Mouse (Mus musculus): Measurements from ENCODE around the gene Hist2h3c2.
"Not testable (repeated sequence)": the region's sequence is repeated elsewhere in the genome, so short reads cannot be mapped to it uniquely, and the experiment has no call there.

Hist2h3c2 gene

GRCm38 (mm10) chr3:96261623-96262022 is 22.7 kb upstream of the Hist2h3c2 start:
- no peak for DNase-seq (ENCODE audit: low spot score in 2 of 2)

GRCm38 (mm10) chr3:96260220-96260619 is 21.3 kb upstream of the Hist2h3c2 start:
- DNase-seq (ENCODE audit: low spot score in 2 of 2) = no peak

DNA sequence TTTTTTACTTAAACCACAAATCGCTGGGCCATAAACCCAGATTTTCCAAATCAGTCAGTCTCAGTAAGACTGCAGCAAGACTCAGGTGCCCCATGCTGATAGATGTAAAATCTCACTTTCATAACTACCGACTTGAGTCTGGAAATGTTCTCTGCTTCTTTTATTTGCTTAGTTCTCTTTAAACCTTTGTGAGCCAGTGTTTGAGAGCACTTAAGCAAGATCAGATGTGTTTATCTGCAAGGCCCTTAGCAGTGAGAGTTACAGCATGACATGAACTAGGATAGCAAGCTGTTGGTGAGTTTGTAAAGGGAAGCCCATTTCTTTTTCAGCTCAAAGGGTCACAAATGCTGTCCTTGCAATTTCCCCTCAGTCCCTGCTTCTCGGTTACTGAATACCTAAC is 18.3 kb upstream of the Hist2h3c2 start:
- DNase-seq (ENCODE audit: low spot score in 2 of 2) = no peak

GRCm38 (mm10) chr3:96255926-96256593 is 17.1 kb upstream of the Hist2h3c2 start:
- DNase-seq (ENCODE audit: low spot score in 2 of 2) = no peak

GRCm38 (mm10) chr3:96254683-96255355 is 15.9 kb upstream of the Hist2h3c2 start:
- peak in 1 of 2 experiments; percentile 52 for DNase-seq (ENCODE audit: low spot score in 2 of 2)

DNA sequence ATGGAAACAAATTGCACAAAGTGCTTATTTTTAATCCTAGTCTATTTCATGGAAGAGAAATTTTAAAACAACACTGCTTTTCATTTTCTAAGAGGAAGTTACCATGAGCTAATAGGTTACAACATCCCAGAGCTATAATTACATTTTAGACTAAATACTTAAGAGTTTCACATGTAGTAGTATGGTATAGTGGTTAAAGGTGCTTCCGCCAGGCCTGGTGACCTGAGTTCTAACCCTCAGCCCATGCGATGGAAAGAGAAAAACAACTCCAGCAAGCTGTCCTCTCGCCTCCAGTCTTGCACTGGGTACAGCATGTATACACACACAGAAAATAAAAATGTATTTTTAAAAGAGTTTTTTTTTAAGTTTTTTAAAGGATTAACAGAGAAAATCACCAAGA is 12.9 kb upstream of the Hist2h3c2 start:
- no peak for DNase-seq (ENCODE audit: low spot score in 2 of 2)

DNA sequence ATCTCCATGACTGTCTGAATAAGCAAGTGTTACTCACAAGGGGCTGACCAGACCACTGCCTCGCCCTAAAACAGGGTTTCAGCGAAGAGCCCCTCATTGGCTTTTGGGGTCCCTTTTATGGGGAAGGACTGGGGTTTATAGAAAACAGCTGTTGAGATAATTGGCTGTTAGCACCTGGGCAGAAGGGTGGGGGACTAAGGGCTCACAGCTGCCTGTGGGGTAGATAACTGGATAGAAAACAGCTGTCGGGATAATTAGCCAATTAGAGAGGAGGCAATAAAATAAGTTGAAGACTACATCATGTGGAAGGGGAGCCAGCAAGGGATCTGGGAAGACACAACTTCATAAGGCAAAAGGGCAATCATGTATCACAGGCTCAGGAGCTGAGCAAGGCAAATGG is 12.0 kb upstream of the Hist2h3c2 start:
- DNase-seq (ENCODE audit: low spot score in 2 of 2) = no peak

DNA sequence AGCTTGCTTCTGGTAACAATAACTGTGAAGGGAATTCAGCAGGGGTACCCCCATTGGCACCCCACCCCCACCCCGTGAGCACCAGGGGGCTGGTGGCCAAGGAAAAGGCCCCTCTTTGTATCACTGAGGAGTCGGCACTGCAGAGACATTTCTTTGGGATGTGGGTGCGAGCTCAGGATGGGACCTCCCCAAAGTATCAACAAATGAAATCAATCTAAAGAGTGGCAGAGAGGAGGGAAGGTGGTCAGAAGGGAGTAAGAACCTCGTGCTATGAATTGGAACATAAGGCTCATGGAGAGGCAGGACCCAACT is 10.1 kb upstream of the Hist2h3c2 start:
- no peak for DNase-seq (ENCODE audit: low spot score in 2 of 2)

DNA sequence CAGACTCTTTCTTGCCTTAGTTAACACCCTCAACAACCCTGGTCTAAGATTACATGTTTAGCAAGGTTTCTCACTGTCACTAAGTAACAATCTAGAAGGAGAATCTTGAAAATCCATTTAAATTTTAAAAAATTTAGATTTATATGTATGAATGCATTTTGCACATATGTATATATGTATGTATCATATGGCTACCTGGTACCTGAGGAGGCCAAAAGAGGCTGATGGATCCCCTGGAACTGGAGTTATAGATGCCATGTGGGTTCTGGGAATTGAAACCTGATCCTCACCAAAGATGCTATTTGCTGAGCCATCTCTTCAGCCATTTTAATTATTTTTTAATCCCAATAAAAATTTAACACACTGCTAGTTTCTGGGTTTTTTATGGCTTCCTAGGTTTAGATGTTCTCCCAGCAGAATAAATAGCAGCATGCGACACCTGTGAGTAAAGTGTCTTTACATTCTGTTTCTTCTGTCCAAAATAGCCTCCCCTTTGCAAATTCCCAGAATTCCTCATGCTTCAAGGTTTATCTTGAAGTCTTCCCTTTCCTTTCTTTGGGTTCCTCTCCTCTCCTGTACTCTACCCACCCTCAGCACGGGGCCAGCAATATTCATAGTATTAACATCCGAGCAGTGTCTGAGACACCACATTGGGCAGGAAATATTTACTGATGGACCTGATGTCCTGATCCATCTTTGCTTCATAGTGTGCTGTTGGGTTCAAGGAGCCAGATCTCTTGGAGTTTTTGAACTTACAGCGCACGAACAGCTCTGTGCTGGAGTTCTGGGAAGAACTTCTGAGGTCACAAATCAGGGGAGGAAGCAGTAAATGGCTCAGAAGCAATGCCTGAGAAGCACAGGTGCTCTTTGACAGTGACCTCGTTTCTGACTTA is 9.5 kb upstream of the Hist2h3c2 start:
- no peak for DNase-seq (ENCODE audit: low spot score in 2 of 2)

DNA sequence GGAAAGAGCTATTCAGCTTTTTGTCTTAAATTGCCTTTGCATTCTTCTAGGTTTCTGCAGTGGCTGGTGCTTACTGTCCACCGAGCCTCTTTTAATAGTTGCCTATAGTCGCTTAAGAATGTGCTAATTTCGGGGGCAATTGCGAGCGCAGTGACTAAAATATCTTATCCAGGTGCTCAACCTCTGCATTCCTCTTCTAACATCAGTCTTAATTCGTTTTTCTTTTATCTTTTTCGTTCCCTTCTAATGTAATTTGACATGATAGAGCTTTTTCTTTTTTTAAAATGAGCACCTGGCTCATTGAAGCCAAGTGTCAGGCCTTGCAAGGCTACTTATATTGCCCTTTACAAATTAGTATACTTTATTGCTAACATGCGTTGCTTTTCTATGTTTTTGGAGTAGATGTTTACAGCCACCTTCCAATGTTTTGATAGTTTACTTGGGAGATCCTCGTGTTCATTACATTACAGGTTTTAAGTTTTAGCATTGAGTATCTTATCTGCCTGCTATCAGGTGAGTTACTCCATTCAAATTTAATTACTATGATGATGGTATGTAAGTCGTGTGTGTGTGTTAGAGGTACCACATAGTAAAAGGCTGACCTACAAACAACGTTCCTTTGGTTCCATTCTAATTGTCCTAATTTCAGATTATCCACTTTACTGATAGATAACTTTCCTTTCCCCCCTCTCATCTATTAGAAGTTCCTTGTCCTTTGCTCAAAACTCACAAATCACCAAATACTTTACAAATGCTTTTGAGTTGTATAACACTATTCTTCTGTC is 8.6 kb upstream of the Hist2h3c2 start:
- no peak for DNase-seq (ENCODE audit: low spot score in 2 of 2)

- not testable (repeated sequence) for DNase-seq (ENCODE audit: low spot score in 2 of 2)
Measured at GRCm38 (mm10) chr3:96246427-96246856, 7.5 kb upstream of the Hist2h3c2 start, which contains the start of gene Hist2h3c1. Gene Hist2h3c1 (plus strand): TSS chr3:96246685.

DNA sequence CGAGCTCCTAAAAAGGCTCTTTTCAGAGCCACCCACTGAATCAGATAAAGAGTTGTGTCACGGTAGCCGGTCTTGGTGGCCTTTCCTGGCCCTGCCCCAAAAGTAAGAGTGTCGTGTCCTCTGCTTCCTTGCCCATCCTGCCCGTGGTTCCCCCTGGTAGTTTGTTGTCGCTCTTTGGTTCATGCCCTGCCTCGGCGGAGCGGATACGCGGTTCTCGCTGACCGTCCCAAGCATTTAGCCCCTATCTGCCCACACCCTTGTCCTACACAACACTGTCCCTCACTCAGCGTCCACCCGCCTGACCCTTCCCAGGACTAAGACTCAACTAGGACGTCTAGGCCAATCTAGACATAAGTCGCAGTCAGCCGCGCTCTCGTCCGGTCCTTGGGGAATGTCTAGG is 7.1 kb upstream of the Hist2h3c2 start:
- not testable (repeated sequence) for DNase-seq (ENCODE audit: low spot score in 2 of 2)

DNA sequence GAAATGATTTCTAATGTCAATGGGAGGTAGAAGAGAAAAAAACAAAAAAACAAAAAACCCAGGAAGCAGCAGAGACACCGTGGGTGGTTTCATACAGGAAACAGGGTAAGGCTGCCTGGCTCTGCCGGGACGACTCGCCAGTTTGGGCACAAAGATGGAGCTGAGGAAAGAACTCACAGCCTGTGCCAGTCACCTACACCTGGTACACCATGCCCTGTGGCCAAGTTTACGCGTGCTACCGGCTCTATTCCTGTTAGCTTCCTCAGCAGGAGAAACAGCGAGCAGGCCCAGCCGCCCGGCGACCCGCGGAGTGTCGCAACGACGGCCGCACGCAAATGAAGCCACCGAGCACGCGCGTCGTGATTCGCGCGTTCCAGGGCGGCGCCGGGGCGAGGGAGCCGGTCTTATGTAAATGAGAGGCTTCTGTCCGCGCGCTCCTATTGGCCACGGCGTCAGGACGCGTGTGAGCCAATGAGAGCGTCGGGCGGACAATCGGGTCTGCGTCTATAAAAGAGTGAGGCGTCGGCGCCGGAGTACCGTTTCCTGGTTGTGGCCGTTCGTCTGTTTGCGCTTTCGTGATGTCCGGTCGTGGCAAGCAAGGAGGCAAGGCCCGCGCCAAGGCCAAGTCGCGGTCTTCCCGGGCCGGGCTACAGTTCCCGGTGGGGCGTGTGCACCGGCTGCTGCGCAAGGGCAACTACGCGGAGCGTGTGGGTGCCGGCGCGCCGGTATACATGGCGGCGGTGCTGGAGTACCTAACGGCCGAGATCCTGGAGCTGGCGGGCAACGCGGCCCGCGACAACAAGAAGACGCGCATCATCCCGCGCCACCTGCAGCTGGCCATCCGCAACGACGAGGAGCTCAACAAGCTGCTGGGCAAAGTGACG is 6.3 kb upstream of the Hist2h3c2 start, which contains the start of gene Hist2h2aa1:
Hist2h2aa1 (plus strand) TSS at position 495 of the 884 bp plus-strand sequence.
- peak; percentile 88 to 92 for DNase-seq (ENCODE audit: low spot score in 2 of 2)

GRCm38 (mm10) chr3:96243921-96244572 is 5.1 kb upstream of the Hist2h3c2 start:
- DNase-seq (ENCODE audit: low spot score in 2 of 2) = no peak

DNA sequence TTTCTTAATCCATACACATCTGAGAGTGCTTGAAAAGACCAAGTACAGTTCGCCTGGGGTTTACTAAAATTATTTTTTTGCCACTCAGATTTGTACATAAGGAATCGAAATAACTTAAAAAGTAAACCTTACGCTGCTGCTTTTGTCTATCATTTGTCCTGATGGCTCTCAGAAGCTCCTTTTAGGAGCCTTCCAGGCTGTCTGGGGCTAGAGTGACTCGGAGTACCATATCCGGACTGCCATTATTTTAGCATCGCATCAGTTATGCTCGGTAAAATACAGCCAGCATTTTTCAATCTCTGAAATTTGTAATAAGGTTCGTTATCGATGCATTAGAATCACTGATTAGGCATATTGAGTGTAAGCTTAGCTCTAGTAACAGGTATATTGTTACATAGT is 1.9 kb upstream of the Hist2h3c2 start:
- DNase-seq (ENCODE audit: low spot score in 2 of 2) = no peak

GRCm38 (mm10) chr3:96239949-96240798 is 1.2 kb upstream of the Hist2h3c2 start, which contains the start of gene Hist2h2aa2:
Gene Hist2h2aa2 (minus strand): TSS chr3:96240276.
- DNase-seq (ENCODE audit: low spot score in 2 of 2) = peak; percentile 97

GRCm38 (mm10) chr3:96237904-96238511 is 919 bp downstream of the Hist2h3c2 start:
- DNase-seq (ENCODE audit: low spot score in 2 of 2) = no peak

DNA sequence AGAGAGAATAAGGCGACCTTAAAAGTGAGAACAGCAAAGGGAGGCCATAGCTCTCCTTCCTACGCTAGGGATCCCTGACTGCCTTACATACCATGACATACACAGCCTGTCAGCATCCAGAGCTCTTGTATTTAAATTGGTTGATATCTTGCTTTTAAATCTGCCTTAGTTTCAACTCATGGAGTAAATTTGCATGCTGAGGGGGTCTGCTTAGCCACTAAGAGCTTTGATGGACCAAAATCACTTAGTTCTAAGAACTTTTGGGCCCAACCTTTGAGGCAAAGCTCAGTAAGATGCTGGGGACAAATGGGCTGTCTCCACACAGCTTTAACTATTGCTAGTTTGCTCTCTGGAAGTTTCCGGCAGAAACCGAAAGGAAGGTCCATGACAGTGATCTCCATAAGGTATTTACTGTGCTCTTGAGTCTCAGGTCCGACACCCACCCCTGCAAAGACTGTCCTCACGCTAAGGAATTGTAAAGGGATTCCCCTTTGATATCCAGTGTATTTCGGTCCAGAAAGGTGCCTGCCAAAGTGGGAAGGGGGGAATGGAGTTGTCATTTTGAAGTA is 1.5 kb downstream of the Hist2h3c2 start:
- no peak for DNase-seq (ENCODE audit: low spot score in 2 of 2)
